Comparison of ENCODE assay signal across 8 mouse cellular contexts in genomic region chr6:134151853-134152505, GRCm38 (mm10).
A peak's percentile ranks its signal among the peaks of the same experiment; 100 is the strongest.
DNase-seq lines count a peak whose midpoint lies in the region; ATAC-seq and TF ChIP-seq lines count a peak whose summit lies in the region.

No protein-coding gene starts in this region.

- H3K27me3 ChIP-seq in heart, embryonic 12.5 days (replicated peaks) = no peaks in the 10 kb centered on the region
- H3K27me3 ChIP-seq in lung, embryonic 16.5 days (ENCODE audit: control insufficient read depth, insufficient read depth, low read depth, low read length) = no peaks in the 10 kb centered on the region

- peaks cover 5% of the 10 kb centered on the region for H3K36me3 ChIP-seq in heart, embryonic 12.5 days
- H3K36me3 ChIP-seq in lung, embryonic 16.5 days (ENCODE audit: control insufficient read depth, insufficient read depth, low read length) = no peaks in the 10 kb centered on the region

- peaks cover 3% of the 10 kb centered on the region; the same call in 1 of the 2 replicates for H3K4me1 ChIP-seq in bone marrow, adult 2 months (ENCODE audit: control insufficient read depth, insufficient read depth, low read length)
- peaks cover 80% of the 10 kb centered on the region for H3K4me1 ChIP-seq in heart, embryonic 12.5 days (replicated peaks)
- H3K4me1 ChIP-seq in lung, embryonic 16.5 days (replicated peaks; ENCODE audit: control insufficient read depth, insufficient read depth, low read length) = peaks cover 60% of the 10 kb centered on the region

- DNase-seq in adrenal gland, adult 8-10 months = peak; percentile 32
- DNase-seq in adrenal gland, postnatal 25 days = no peak
- peak; percentile 76 for DNase-seq in kidney, postnatal 14 days
- DNase-seq in thymus, postnatal 14 days = no peak
- DNase-seq in urinary bladder, postnatal 25 days (ENCODE audit: low spot score) = no peak

- no peak for ATAC-seq in heart, embryonic 12.5 days (ENCODE audit: insufficient number of reproducible peaks, low FRiP score)
- ATAC-seq in lung, embryonic 16.5 days (ENCODE audit: low read depth) = peak; percentile 86

- WGBS in bone marrow, adult 2 months = 23% methylated on average over 9 of the region's 9 CpGs
- WGBS in heart, embryonic 12.5 days = 39% methylated on average over 9 of the region's 9 CpGs
- 35% methylated on average over 9 of the region's 9 CpGs for WGBS in lung, embryonic 16.5 days

- no peak for TF ChIP-seq CTCF in bone marrow, adult 2 months (IDR thresholded peaks at IDR 0.05; ENCODE audit: control insufficient read depth, insufficient read depth, low read length)

- 0 out of 2 replicates have a peak overlapping the region, but pooled peaks have one; percentile 43 for H3K9ac ChIP-seq in heart, embryonic 12.5 days
- H3K9ac ChIP-seq in lung, embryonic 16.5 days (ENCODE audit: low read length) = peak overlapping the region; percentile 25

- no peak for TF ChIP-seq POLR2A in bone marrow, adult 2 months (IDR thresholded peaks at IDR 0.05; ENCODE audit: borderline replicate concordance, control insufficient read depth, low read depth, low read length)

- H3K4me2 ChIP-seq in heart, embryonic 12.5 days = no peak overlapping the region
- peak overlapping the region; percentile 44 for H3K4me2 ChIP-seq in lung, embryonic 16.5 days (ENCODE audit: low read depth, low read length)

- no peaks in the 10 kb centered on the region for H3K9me3 ChIP-seq in heart, embryonic 12.5 days (replicated peaks)
- no peaks in the 10 kb centered on the region for H3K9me3 ChIP-seq in lung, embryonic 16.5 days (ENCODE audit: control insufficient read depth, low read length)

- no peak overlapping the region for H3K4me3 ChIP-seq in bone marrow, adult 2 months (replicated peaks; ENCODE audit: control insufficient read depth, low read depth, low read length)
- H3K4me3 ChIP-seq in heart, embryonic 12.5 days = no peak overlapping the region
- H3K4me3 ChIP-seq in lung, embryonic 16.5 days (ENCODE audit: low read length) = no peak overlapping the region

- H3K27ac ChIP-seq in bone marrow, adult 2 months (ENCODE audit: control insufficient read depth, insufficient read depth, low read depth, low read length, poor library complexity) = peak overlapping the region; percentile 33; the same call in 1 of the 2 replicates
- peak overlapping the region; percentile 70 for H3K27ac ChIP-seq in heart, embryonic 12.5 days (ENCODE audit: poor library complexity, severe bottlenecking)
- H3K27ac ChIP-seq in lung, embryonic 16.5 days (ENCODE audit: low read length) = peak overlapping the region; percentile 90

Comparison
In these comparisons a context has a peak if more than half of its experiments do, and no peak if none do; other contexts are left out.
1. DNase-seq: peak in adrenal gland, adult 8-10 months (single experiment) and kidney, postnatal 14 days (single experiment); none in adrenal gland, postnatal 25 days (single experiment), thymus, postnatal 14 days (single experiment) and urinary bladder, postnatal 25 days (single experiment).
2. H3K27ac ChIP-seq: peak in every context shown above with its lines; median percentile 90 in lung, embryonic 16.5 days; 70 in heart, embryonic 12.5 days; 33 in bone marrow, adult 2 months.